Mouse (Mus musculus) thymus, adult 2 months (tissue): ENCODE results near the gene Chd5.

Source experiments
- CTCF ChIP-seq: fragments of 200-500 bp; IDR thresholded peaks from 2 replicates; pipeline ENCODE4 v1.5.1; 2012; ENCODE audit warnings: mild to moderate bottlenecking, control low read depth, low read length, moderate library complexity, borderline replicate concordance; ENCODE audit not compliant: control insufficient read depth, poor library complexity, insufficient read depth; ENCODE audit errors: extremely low read depth
- POLR2A ChIP-seq: fragments of 200-500 bp; IDR thresholded peaks from 2 replicates; pipeline ENCODE4 v1.6.1; 2012; ENCODE audit warnings: mild to moderate bottlenecking, low read length, control low read depth, moderate library complexity; ENCODE audit not compliant: control insufficient read depth, poor library complexity, insufficient read depth; ENCODE audit errors: extremely low read depth

DNA sequence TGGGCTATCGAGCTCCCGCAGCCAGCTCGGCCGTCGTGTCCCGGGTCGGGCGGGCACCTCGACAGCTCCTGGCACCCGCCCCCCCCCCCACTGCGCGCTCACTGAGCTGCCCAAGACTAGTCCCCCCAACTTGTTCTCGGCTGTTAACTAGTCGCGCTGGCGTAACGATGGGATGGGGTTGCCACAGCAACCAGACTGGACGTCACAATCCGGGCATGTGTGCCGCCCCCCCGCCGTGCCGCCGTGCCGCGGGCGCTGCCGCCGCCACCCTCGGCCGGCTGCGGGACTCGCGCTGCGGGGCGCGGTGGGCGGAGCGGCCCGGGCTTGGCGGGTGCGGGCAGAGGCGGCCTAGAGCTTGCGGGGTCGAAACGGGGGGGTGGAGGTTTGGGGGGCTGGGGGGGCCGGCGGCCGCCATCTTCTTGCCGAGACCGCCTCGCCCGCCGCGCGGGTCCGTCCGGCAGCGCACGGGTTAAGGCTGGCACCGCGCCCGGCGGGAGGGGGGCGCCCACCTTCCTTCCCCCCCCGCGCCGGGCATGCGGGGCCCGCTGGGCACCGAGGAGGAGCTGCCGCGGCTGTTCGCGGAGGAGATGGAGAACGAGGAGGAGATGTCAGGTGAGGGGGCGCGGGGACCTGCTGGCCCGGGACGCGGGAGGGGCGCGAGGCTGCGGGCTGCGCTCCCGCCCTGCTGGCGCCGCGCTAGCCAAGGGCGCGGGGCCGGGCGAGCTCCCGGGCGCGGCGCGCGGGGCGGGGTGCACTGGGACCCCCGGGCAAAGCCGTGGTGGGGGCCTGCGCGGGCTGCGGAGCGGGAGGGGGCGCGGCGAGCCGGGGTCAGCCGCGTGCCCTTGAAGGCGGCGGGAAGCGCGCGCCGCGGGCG lies at the start of gene Chd5:
- no peak for TF ChIP-seq POLR2A
- TF ChIP-seq CTCF = no peak
